Mouse (Mus musculus) right cerebral cortex, postnatal 4 days (tissue): ENCODE measurements around the gene Ezh2.

Source experiments
- DNase-seq: peaks from one replicate; pipeline ENCODE4 v3.0.0-alpha.2; 2022

Gene Ezh2

DNA sequence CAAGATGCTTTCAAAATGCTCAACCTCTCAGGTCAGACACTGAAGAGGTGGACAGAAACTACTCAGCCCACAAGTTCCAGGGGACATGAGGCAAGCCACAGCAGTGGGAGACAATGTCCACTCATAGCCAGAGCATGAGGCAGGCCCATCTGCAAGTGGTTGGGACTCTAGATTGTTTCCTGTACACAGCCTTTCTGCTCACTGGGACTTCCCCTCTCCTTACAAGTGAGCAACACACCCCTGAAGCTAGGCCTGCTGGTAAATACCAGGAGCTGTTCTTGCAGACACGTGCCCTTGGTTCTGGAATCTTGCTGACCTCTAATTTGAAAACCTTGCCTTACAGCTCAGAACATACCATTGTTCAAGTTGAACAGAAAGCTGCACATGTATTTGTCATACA is 62.6 kb downstream of the Ezh2 start:
- no peak for DNase-seq

DNA sequence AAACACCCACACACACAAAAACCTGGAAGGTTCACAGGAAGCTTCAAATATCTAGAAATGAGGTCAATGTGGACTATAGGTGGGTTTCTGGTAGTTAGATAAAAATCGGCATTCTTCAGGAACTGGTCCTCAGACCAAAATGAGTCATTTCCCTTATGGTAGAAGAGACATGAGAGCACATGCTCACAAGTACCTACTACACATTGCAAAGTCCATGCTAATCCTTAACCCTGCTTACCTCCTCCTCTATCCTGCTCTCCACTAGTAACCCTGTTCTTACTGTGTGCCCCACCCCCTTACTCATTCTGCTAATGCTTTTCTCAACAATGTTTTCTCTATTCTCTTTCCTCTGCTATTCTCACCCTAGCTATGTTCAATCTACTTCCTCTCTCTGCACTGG is 67.5 kb downstream of the Ezh2 start:
- no peak for DNase-seq

DNA sequence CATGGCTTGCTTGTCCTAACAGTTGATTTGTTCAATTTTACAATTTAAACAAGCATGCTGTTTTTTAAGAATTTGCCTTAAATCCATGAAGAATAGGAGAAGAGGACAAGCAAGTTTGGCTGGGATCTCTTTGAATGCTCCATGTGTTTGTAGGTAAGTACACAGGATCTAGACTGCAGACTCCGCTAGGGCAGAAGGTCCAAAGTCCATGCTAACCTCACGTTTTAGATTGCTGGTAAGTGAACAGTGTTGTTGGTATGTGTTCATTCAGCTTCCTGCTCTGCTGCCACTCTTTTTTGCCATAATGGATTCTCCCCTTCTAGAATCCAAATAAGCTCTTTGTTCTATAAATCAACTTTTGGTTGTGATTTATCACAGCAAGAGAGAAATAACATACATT is 68.0 kb downstream of the Ezh2 start:
- DNase-seq: no peak

DNA sequence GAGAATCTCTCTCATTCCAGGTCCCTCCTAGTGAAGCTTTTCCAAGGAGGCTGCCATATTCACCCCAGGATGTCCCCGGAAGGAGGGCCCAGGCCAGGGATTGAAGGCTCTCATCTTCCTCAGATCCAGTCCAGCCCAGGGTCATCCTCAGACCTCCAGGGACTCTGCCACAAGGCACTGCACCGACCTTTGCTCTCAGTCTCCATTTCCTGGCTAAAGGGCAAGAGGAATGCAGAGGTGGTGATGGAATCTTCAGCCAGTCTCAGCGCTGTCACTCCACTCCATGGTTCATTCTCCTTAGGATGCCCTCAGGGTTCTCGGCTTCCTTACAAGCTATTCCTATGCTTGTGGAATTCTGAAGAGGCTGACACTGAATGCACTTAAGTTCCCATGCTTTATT is 68.7 kb downstream of the Ezh2 start:
- DNase-seq: no peak

DNA sequence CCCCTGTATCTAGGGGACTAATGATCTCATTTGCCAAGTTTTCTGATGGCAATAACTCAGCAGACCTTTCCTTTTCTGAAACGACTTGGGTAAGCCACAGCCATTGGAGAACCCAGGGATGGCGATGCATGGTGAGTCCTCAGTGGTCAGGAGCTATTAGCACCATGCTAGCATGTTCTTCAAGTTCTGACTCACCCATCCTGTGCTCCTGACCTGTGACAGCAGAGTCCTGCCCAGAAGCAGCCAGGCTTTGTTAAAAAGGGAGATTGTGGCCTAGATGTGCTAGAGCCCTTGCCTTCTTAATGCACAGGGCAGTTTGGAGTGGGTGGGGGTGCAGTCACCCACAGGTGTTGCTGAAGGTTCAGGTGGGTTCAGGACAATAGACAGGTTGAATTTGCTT is 70.1 kb downstream of the Ezh2 start:
- no peak for DNase-seq

DNA sequence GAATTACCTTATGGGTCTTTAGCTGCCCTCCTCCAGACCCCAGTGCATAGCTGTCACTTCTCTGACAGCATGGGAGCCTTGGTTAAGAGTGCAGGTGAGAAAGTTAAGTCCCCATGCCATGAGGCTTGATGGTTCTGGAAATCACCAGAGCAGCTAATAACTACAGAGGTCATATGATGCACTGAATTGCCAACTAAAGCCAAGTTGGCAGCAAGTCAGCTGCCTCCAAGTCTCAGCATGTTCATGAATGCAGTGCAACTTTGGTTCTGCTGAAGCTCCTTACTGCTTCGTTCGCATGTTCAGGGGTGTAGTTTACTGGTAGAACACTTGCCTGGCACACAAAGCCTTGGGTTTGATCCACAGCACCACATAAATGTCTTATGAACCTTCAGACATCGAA is 72.7 kb downstream of the Ezh2 start:
- DNase-seq: no peak

DNA sequence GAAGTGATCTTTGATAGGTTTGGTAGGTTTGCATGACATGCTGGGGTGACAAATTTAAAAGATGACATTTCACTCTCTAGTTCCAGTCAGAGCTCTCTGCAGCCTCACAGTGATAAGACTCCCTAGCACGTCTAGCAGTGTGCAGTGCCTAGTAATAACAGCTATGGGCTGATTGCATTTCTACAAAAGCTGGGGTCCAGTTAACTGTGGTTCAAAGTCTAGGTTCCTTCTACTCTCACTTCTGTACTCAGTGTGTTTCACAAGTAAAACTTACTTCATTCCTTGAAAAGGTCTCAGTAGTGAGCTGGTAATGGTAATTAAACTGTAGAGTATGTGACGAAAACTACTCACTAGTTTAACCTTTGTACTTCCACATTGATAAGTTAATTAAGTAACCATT is 75.1 kb downstream of the Ezh2 start:
- no peak for DNase-seq

DNA sequence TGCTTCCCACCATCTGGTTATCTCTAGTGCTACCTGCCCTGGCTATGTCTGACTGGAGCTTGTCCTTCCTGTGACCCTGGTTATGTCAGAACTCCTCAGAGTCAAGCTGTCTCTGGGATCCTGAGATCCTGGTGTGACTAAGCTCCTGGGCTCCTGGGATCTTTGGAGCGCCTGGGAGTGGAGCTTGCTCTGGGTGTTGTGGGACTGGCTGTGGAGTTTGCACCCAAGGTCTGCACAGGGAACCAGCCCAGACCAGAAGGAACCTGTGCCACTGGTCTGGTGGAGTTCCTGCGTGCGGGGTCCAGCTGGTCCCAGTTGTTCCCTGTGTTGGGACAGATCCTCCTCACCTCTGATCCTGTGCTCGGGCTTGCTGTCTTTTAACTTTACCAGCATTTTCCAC is 100.6 kb downstream of the Ezh2 start:
- no peak for DNase-seq

DNA sequence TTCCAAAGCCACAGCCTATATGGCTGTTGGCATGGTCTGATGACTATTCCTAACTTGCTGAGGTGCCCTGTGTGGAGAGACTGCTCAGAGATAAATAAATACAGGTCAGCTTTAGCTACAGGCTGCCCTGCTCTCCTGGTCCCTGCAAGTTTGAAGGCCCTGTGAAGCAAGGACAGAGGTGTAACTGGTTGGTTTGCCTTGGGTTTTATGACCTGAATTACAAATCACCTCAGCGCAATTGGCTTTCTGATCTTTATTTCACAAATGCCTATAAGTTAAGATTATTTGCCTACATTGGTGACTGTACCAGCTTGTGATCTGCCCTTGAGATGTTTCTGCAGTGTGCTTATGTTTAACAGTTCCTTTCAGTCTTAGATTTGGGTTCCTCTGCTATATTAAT is 113.1 kb downstream of the Ezh2 start:
- DNase-seq: no peak
